Mouse (Mus musculus): Measurements from ENCODE around the gene Rab5b.

- TF ChIP-seq CTCF (IDR thresholded peaks at IDR 0.05; ENCODE audit: borderline replicate concordance, control insufficient read depth, extremely low read depth, insufficient read depth, low read length, poor library complexity) (no peak), POLR2A (IDR thresholded peaks at IDR 0.05; ENCODE audit: control insufficient read depth, extremely low read depth, insufficient read depth, low read length, poor library complexity) (no peak)
These were observed 35.9 kb upstream of the Rab5b start for GRCm38 (mm10) chr10:128731992-128732391.

Data from thymus, adult 2 months (tissue).